Mouse (Mus musculus): Measurements from ENCODE around the gene Sgpl1.

Gene Sgpl1

DNA sequence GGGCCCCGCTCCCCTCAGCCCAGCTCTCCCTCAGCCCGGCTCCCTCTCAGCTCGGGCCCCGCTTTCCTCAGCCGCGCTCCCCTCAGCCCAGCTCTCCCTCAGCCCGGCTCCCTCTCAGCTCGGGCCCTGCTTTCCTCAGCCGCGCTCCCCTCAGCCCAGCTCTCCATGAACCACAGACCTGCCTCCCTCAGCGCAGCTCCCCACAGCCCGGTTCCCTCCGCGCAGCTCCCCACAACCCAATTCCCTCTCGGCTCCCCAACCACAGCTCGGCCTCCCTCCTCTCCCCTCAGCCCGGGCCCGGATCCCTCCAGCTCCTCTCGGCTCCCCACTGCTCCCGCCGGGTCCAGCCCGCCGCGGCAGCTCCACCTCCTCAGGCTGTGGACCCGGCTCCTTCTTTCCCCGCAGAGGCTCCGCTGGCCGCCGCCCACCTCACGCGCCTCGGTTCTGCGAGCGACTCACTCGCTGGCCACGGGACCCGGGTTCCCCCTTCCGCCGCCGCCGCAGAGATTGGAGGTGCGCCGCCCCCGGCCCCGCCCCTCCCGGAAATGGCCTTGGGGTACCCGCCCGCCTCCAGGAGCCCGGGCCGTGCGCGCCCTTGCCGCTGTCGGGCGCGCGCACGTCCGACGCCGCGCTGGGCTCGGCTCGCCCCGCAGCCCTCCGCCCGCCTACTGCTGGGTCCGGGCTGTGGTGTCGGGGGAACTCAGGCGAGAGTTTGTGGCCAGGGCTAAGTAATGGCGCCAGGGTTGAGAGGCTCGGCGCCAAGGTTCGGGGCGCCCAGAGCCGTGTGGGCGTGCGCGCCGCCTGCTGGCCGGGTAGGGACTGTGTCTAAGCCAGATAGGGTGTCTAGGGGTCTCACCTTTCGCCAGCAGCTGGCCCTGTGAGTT is at the start of gene Sgpl1:
Gene Sgpl1, minus strand, starts transcription at position 547 of the 884 bp plus-strand sequence.
- DNase-seq (ENCODE audit: low read depth, low spot score) = peak; percentile 90

DNA sequence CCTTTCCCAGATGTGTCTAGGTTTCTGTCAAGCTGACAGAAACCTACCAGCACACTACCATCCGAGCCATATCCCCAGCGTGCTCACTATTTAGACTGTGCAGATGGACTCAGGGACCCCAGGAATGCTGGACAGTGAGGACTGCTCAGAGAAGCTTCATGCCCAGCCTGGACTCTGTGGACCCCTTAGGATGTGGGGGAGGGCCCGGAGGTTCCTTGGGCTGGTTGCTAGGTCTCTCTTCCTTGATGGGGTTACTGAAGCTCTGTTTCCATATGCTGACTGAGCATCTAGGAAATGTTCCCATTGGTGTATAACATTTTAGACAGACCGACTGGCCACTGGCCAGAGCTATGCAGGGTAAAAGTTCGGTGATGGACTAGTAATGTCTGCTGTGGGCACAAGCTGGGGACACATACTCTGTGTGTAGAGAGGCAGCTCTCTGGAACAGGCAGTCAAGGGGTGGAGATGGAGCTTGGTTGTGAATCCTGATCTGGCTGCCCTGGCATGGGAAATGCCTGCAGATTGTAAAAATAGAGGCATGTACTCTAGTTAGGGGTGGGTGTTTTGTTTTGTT is 48.3 kb upstream of the Sgpl1 start:
- DNase-seq (ENCODE audit: low read depth, low spot score) = no peak

- DNase-seq (ENCODE audit: low read depth, low spot score) = no peak
Observed at GRCm38 (mm10) chr10:61195216-61195615, 47.7 kb upstream of the Sgpl1 start.

GRCm38 (mm10) chr10:61194611-61195010 is 47.1 kb upstream of the Sgpl1 start:
- DNase-seq (ENCODE audit: low read depth, low spot score) = no peak

DNA sequence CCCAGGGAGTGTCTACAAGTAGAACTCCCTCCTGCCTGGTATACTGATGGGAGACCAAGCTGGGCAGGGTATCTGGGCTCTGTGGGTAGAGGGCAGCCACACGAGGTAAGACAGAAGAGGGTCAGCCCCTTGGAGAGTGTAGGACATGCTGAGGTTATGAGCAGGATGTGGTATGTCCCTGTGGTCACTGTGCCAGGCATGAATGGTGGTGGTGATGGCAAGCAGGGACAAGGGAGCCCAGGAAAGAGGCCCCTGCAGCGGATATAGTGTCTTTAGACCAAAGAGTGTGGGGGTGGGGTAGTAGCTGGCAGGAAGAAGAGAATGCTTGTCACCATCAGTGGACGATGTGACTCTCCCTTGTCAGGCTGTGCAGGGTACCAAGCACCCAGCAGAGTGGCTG is 40.5 kb upstream of the Sgpl1 start:
- DNase-seq (ENCODE audit: low read depth, low spot score) = no peak

DNA sequence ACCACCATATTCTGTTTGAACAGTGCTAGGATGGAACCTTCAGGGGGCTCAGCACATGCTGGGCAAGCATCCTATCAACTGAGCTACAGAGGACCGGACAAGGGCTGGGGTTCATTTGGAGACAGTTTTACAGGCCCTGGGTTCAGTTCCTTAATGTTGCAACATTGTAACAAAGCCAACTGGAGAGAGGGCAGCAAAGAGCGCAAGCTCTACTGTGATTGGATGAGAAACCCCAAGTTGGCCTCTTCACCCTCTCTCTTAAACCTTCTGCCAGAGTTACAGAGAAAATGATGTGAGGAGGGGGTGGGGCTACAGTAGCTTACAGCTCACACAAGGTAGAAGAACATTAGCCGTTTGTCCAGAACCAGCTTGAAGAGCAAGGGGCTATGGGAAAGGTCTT is 39.5 kb upstream of the Sgpl1 start:
- DNase-seq (ENCODE audit: low read depth, low spot score) = no peak

GRCm38 (mm10) chr10:61179927-61180326 is 32.4 kb upstream of the Sgpl1 start:
- no peak for DNase-seq (ENCODE audit: low read depth, low spot score)

DNA sequence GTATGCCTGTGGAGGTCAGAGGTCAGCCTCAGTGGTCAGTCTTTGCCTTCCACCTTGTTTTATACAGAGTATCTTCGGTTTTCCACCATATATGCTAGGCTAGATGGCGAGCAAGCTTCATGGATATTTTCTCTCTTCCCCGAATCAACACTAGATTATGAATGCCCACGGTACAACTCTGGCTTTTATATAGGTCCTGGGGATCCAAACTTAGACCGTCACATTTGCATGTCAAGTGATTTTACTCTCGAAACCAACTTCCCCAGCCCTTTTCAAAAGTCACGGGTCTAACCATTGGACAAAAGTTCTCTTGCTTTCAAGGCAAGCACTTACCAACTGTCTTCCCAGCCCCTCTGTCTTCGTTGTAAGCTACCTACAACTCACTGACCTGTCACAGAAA is 31.2 kb upstream of the Sgpl1 start:
- no peak for DNase-seq (ENCODE audit: low read depth, low spot score)

DNA sequence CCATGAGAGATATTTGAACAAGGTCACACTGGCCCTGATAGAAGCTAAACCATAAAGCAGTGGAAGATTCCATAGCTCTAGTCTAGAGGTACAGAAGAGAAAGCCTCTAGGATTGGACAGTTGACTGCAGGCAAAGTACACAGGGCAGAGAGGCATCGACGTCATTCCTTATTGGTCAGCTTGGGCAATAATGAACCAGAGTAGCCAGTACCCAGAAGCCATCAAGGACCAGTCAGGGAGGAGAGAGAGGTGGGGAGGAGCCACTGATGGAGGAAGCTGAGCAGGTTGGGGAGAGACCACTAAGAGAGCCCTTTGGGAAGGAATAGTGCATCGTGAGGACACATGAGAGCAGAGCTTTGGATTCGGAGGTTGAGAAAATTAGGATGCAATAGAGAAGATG is 30.2 kb upstream of the Sgpl1 start:
- DNase-seq (ENCODE audit: low read depth, low spot score) = no peak

DNA sequence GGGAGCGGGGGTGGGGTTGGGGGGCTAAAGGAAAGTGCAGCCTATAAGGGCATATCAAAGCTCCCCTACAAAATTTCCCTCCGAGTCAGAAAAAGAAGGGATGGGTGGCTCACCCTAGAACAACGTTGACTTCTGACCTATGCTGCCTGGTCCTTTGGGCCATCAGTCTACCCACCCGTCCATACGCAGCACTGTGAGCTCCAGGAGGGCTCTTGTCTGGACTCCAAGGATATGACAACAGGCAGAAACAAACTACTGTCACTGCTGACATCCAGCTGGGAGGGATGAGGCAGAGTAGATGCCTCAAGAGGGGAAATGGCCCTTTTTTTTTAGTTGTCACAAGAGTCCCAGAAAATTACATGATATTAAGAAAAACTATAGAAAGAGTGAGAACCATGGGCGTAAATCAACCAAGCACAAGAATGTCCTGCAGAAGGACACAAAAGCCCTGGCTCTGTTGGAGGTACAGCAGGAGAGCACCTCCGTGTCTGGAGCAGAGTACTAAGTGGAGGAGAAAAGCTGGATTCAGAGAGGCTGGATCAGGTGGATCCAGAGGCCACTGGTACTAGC is 28.8 kb upstream of the Sgpl1 start:
- no peak for DNase-seq (ENCODE audit: low read depth, low spot score)

DNA sequence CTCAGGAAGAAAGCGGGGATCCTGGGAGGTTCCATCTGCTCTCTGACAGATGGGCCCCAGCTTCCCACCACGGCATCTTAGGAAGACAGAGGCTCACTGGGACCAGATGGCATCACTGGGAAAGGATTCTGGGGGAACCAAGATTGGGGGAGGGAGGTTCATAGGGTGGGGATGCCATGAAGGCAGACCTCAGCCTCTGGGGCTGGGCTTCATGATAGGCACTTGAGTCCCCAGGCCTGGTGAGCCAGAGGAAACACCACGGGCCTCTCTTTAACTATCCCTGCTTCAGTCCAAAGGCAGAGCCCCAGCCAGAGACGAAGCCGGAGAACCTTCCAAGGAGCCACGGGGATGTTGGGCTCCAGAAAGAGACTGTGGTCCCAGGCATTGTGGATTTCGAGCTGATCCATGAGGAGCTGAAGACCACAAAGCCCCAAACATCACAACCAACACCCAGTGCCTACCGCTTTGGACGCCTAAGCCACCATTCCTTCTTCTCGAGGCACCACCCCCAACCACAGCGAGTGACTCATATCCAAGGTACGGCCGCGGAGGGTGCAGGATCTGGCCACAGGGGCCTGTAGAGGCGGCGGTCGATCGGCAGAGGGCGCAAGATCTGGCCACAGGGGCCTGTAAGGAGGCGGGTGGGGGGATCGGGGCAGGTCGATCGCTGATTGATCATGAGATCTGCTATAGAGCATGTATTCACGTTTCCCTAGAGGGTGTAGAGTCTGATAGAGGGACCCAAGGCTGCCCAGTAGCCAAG is 28.1 kb upstream of the Sgpl1 start:
- DNase-seq (ENCODE audit: low read depth, low spot score) = peak; percentile 58

GRCm38 (mm10) chr10:61174711-61175441 is 27.4 kb upstream of the Sgpl1 start:
- no peak for DNase-seq (ENCODE audit: low read depth, low spot score)

DNA sequence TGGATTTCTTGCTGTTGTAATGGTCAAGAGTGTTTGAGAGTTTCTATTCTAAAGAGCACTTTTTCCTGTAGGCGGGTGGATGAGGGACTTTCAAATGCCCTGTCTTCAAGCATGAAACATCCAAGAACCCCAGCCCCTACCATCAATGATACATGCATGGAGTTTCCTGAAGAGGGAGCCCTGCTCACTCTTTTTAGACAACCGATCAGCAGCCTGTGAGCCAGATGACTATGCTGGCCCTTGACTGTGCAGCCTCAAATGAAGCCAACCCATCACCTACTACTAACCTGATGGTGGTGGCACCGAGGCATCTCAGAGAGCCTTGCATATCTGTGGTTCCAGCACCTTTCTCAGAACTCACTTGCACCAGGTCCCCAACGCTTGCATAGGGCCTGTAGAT is 25.0 kb upstream of the Sgpl1 start:
- DNase-seq (ENCODE audit: low read depth, low spot score) = no peak

- no peak for DNase-seq (ENCODE audit: low read depth, low spot score)
Observed at GRCm38 (mm10) chr10:61171654-61172053, 24.2 kb upstream of the Sgpl1 start, which contains the start of gene Tbata. TSS of gene Tbata (plus strand) at chr10:61171954.

DNA sequence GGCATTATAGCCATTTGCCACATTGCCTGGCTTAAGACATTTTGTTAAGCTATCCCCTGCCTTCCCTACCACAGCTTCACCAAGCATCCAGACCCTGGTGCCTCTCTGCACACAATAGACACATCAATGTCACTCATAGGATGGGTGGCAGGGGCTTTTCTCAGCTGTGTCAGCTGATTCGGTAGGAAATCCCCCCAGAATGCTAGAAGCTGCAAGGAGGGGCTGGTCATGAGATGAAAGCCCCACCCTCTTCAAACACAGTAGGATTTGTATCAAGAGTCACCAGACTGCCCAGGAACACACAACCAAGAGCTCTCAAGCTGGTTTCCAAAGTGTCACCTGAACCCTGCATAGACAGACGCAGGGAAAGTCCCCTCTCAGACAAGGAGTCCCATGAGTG is 20.9 kb upstream of the Sgpl1 start:
- DNase-seq (ENCODE audit: low read depth, low spot score) = no peak

GRCm38 (mm10) chr10:61167333-61168096 is 20.0 kb upstream of the Sgpl1 start:
- DNase-seq (ENCODE audit: low read depth, low spot score) = no peak

GRCm38 (mm10) chr10:61162366-61162765 is 14.9 kb upstream of the Sgpl1 start:
- DNase-seq (ENCODE audit: low read depth, low spot score) = no peak

DNA sequence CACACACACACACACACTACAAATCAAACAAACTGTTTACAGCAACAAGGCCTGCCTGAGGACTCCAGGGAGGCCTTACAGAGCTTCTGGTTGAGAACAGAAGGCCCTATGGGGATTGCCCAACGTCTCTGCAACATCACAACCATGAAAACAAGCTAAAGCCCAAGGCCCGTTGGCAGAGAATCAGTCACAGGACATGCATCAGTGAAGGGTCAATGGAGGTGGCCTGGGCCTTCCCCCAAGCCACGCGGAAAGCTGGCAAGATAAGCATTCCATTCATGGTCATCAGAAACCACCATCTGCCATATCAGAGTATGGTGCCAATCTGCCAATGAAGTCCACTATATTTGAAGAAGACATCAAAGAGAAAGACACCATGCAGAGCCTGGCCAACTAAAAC is 13.2 kb upstream of the Sgpl1 start:
- DNase-seq (ENCODE audit: low read depth, low spot score) = no peak

DNA sequence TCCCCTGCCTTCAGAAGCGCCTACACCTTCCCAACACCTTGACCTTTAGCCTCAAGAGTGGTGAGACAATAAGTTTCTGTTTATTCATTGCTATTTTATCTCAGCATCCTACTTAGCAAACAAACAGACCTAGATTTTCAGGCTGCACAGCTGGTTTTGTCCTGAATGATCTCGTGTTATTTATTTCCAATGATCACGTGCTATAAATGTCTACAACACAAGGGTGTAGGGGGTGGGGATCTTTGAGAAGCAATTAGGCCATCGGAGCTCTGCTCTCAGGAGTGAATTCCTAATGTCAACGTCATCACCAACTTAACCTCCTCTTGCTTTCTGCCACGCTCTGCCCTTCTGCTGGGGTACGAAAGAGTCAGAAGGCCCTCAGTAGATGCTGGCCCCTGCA is 12.6 kb upstream of the Sgpl1 start:
- DNase-seq (ENCODE audit: low read depth, low spot score) = no peak

- DNase-seq (ENCODE audit: low read depth, low spot score) = no peak
Observed at GRCm38 (mm10) chr10:61158594-61158993, 11.1 kb upstream of the Sgpl1 start.

- no peak for DNase-seq (ENCODE audit: low read depth, low spot score)
Observed at GRCm38 (mm10) chr10:61156453-61156852, 8.9 kb upstream of the Sgpl1 start.
